Mouse (Mus musculus) ovary, adult 18-20 months (tissue): ENCODE measurements at regions not wholly inside any gene's neighbourhood (a gene's known extent, or its start where the extent isn't known, plus 50 kb on each side); places are given as distances from the start of the nearest gene placed in this dataset.
A peak's percentile ranks its signal among the peaks of the same experiment; 100 is the strongest.

ENCODE experiments used
- DNase-seq: peaks from one replicate; pipeline ENCODE4 v3.0.0; 2022; ENCODE audit warnings: low spot score, mixed read lengths

DNA sequence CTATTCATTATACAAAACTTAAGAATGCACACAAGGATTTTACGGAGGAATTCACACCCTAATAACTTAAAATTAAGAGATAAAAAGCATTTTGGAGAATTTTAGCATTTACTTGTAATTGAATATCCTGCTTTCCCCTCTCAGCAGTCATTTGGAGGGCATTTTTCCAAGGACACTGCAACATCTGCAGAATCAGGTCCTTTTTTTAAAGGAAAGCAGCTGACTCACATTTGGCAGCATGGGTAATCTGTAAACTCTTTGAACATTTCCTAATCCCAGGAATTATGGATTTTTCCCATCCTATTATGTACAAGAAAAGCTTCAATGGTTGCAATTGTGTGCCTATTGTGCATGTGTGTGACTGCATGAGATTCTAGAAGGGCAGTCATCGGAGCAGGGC lies 112.0 kb downstream of the Gm19410 start:
- no peak for DNase-seq

DNA sequence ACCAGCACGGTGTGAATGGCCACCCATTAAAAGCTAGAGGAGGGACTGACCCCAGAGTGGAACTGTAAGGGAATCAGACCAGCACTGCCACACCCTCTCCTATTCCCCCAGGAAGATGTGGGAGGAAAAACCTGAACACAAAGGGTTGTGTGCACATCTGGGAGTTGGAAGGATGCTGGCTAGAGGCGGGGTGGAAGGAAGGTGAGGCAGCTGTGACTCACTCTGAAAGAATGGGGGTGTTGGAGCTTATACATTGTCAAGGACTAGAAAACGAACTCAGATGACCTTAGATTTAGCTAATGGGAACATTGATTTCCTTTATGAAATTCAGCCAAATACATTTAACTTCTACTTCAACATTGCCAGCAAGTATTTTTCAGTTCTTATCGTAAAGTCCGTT lies 116.2 kb downstream of the Gm19410 start:
- DNase-seq, result no peak

DNA sequence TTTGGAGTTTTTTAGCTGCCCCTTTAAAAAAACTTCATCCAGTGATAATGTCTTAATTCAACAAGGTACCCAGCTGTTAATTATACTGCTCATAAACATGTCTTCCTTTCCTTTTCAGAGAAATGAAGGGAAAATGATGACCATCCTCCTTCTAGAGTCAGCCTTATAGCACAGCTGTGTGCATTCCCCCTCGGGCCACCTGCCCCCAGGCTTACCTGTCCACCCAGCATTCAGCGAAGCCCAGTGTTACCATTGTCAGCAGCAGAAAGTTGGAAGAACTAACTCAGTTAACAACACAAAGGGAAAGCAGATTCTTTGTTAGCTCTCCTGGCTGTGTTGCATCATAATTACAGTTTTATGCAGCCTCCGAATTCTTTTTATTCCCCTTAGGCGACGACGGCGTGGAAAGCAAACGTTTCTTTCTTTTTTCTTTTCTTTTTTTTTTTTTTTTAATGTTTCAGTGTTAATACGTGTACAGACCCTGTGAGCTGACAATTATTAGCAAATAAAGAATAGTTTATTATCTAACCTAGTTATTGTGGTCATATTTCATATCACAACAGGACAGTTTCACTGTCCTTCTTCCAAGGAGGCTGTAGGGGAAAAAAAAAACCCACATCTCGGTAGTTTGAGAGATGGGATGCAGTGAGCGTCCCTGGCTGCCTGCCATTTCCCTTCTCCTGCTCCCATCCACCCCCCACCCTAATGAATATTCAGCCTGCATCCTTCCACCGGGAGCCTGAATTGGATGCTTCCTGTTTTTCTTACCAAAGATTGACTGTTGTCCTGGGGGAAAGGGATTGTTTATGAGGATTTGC lies 117.3 kb downstream of the Gm19410 start:
- DNase-seq, result no peak

DNA sequence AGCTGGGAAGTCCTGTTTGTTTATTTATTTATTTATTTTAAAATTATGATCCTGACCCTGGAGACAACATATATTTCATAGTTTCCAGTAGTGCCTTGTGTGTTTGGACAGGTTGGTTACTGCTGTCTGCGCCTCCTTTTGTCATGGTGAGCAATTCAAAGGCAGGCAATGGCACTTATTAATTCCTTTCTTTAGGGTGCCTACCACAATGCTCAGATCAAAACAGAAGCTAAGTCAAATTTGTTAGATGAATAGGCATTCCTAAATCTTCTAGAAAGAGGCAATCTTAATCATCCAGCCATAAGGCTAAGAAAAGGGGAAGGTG lies 117.8 kb downstream of the Gm19410 start:
- no peak for DNase-seq

DNA sequence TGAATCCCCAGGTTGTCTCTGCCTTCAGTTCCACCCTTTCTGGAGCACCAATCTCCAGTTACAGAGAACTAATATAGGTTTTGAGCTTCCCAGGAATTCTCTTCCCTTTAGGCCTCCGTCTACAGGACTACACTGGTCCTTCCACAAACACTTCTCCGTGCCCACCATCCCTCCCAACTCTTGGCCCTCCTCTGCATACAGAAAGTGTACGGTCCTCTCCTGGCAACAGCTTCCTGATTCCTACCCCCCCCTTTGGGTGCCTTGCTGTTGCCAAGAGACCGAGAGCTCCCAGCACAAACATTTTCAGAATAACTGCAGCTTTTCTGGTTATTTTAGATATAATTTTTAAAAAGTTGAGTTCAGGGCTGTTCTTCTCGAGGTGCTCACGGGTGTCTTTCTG lies 119.0 kb downstream of the Gm19410 start:
- no peak for DNase-seq

DNA sequence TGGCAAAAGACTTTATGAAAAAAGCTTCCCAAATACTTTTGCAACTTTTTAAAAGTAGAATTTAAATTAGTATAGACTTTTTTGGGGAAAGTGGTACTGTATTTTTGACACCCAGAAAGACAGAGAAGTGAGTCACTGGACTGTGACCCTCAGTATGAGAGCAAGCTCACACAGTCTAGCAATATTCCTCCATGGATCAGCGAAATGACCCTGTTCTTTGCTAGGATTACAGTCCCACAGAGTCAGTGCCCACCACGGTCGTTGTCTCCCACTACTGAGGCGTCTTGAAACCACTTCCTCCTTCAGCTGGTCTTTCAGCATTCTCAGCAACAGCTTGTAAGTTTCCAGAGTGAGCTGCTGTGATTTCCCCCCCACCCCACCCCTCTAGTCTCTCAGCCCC lies 124.5 kb downstream of the Gm19410 start:
- no peak for DNase-seq

DNA sequence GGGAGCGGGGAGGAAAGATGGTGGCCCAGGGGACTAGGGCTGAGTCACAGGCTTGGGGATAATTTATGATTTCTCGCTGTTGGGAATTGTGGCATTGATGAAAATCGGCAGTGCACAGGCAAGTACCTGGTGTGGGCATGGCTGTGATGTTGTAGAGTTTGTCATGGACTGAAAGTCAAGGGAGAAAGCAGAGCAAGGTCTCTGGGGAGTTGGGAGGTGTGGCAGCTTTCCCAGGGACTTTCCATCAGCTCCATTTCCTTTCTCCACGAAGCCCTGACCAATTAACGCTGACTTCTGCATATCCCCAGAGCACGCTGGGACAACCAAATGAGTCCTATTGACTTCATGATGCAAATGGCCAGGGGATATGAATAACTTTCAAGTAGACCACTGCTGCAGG lies 126.2 kb downstream of the Gm19410 start:
- no peak for DNase-seq

DNA sequence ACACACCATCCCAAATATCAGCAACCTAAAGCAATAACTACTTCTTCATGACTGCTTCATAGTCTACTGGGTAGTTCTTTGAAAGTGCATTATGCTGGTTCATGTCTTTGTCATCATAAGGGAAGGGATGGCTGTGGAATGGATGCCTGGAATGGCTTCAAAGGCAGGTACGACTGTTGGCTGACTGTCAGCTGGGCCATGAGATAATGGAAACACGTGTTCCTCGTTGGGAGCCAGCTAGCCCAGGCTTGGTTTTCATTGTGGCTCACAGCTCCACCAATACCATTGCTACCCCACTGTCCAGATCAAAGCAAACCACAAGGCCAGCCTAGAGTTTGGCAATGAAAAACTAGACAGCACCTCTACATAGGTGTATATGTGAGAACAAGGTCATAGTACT lies 132.9 kb downstream of the Gm19410 start:
- no peak for DNase-seq

DNA sequence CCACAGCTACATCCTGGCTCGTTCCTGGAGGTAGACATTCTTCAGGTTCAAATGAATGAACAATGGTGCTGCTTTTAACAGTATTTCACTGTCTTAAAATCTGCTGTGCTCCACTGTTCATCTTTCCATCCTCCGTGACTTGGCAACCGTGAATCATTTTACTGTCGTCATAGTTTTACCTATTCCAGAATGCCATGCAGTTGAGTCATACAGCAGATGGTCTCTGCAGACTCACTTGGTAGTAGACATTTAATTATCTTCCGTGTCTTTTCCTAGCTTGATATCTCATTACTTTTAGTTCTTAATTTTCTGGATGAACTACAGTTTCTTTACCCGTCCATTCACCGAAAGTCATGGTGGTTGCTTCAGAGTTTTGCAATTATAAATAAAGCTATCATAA lies 135.9 kb downstream of the Gm19410 start:
- no peak for DNase-seq

DNA sequence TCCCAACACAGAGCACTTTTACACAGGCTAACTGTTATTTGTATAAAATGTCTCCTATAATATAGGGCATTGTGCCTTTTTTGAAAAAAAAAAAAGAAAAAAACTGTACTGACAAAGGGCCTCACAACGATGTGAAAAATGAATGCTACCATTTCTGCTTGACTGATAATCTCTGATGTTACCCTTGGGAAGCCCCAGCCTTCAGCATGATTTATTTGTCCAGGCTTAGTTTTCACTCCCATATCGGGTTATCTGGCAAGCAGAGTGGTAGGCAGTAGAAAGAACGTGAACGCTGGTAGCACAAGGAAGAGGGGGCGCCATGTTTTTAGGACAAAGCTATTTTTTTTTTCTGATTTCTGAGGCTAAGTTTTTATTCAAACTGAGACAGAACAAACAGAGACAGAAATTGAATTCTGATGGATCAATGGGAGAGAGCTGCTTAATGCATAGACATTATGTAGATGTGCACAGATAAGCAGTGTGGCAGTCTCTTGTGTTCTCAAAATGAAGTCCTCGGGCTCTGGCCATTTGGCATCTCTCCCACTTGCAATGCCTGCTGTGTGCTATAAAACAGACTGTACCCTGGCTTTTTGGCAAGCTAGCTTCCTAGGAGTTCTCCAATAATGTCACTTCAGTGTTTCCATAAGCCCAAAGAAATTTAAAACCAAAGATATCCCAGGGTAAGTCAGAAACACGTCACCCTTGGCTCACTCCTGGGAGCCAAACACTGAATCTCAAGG lies 139.3 kb downstream of the Gm19410 start:
- no peak for DNase-seq

DNA sequence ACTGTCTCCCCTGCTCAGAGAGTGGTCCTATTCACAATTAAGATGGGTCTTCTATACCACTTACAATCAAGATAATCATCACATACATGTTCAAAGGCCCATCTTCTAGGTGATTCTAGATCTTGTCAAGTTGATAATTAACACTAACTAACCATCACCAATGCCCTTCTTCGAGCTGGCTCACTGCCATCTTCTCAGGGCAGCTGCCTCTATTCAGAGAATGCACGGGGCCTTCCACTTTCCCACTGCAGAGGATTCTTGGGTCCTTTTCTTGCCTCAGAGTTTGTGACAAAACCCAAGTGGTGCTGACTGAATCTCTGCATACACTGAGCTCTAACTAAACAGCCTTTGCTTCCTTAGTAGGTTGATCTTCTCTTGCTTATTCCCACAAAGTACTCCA lies 142.4 kb downstream of the Gm19410 start:
- DNase-seq, result no peak

DNA sequence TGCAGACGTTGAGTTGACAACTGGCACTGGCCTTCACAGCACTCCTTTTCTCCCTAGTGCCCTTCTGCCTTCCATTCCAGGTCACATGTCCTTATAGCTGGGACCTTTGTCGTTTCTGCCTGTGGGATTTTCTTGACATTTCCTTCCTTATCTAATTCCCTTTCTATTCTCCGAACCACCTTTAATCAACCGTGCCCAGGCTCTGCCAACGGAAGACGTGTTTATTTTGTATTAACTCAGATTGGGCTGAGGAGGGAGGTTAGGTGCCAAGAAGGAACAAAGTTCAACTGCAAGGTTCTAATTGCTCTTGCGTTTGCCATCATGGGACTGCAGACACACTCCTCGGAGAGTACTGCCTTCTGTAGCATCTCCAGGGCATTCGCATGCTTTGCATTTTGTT lies 146.7 kb downstream of the Gm19410 start:
- DNase-seq, result no peak

DNA sequence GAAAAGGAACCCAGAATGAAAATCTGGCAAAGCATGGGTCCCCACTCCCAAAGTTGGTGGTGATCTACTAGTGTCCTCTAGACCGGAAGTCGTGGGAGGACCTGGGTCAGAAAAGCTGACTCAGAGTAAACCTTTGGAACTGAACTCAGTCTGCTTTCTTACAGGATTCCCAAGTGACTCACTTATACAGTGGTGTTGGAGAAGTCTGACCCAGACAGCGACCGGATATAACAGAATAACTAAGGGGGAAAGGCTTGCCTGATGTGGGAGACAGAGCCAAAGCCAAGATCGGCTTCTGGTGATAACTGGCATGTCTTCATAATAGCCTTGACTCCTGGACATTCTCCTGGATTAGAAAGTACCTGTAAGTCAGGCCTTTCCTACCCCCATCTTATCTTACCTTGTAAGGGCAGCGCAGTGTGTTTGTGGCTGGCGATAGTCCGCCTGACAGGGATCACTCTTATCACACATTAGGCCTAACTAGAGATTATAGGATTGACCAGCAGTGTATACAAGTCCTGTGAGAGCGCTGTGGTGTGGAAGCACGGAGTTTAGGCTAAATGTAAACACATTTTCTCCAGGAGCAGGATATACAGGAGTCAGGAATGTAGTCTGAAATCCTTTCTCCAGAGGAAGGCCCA lies 150.4 kb downstream of the Gm19410 start:
- no peak for DNase-seq

DNA sequence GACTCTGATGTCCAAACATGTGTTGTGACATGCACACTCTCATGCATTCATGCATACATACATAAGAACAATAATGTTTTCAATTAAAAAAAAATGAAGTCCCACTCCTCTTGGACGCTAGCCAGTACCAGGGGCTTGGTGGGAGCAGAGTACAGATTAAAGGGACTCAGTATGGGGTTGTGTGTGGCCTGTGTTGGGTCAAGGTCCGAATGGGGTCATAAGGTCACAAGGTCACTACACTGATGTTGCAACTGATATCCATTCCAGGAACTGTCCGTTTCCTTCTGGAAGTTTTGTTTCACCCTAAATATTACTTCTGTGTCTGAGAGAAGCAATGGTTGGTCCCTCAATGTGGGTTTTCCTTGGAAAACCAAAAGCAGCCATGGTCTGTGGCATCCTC lies 152.0 kb downstream of the Gm19410 start:
- no peak for DNase-seq

DNA sequence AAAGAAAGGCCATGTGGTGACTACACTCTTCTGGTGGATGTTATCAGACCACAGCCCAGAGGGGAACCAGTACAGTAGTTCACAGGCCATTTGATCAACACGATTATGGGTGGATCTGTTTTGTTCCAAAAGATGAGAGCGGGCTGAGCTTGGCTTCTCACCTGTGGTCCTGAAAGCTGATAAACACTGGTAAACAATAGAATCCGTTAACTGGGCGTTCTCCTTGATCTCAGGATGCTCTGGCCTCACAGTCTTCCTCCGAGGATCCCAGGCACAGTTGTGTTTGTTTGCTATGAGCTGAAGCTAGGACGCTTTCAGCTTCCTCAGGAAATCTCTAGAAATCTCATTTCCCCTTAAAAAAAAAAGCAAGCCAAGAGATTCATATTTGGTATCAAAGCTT lies 153.9 kb downstream of the Gm19410 start:
- DNase-seq, result no peak

DNA sequence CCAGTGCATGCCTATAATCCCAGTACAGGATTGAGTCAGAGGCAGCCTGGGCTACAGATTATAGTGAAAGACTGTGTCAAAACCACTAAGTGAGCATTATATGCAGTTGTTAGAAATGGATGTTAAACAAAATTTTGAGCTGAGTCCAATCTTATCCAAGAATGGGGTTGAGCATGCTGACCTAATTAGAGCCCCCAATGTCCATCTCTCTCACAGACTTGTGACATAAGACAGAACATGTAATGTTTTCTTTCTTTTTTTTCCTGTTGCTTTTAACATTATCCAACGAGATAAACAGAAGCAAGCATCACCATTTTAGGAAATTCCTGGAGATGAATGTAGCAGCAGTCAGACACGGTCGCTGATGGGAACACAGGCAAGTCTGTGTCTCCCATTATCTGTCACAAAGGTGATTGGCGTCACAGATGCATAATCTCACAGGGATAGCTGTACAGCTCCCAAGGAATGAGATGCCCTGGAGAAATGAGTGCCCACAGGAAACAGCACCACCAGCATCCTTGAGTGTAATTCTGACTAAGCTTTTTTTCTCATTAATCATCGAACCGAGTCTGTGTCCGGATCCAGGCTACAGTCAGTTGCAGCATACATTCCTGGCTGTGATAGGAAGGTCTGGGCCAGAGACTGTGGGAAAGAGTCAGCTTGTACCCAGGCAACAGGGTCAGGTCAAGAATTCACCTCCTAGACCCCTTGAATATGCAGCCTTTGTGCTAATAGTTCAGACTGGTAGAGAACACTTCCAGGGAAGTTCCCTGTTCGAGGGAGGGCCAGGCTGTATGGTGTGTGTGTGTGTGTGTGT lies 154.5 kb downstream of the Gm19410 start:
- DNase-seq, result no peak

DNA sequence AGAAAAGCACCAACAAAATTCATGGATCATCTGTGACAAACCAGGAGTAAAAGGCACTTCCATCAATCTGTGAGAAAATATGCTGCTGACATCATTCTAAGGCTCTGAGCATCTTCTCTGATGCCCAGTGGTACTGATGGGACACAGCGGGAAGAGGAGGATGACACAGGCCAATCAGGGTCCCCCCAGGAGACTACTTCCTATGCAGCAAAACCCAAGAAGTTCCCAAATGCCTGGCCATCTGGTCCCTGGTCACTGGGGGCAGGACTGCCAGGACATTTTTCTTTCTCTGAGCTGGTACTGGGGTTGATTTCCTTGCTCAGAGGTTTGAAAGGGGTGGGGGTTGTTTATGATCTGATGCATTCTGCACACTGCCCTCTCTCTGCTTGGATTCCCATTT lies 158.4 kb downstream of the Gm19410 start:
- DNase-seq, result no peak

DNA sequence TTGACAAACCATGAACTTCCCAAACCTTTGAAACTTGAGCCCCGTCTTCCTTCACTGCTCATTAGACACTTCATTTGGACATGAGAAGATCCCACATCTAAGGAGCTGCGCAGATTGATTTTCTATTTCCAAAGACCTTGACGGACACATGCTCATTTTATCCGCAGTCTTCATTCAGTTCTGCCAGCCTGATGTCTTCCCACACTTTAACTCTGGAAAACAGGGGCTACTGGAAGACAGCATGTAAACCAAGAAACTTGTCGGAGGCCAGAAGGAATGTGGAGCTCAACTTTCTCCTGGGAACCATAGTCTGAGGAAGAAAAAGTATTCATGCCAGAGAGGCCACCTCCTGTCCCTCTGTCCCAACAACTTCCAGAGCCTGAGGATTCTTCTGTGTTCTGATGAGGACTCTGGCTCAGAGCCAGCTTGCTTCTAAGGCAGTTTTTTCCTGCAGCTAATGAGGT lies 161.8 kb downstream of the Gm19410 start:
- DNase-seq, result no peak

DNA sequence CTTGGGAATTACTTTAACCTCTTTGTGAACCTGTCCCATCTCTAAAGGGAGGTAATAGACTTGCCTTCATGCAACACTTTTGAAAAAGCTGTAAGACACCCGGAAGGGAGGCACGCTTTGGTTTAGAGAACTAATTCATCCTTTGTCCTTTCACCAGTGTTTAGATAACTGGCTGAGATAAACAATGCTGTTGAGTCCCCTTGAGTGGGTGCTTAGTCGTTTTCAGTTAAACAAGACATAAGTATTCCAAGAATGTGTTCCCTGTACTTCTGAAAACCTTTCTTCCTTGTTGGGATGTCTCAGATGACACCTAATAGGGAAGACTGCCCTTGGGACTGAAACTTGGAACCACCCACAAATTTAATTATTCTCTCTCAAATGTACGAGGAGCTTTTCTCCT lies 164.7 kb downstream of the Gm19410 start:
- DNase-seq, result no peak

DNA sequence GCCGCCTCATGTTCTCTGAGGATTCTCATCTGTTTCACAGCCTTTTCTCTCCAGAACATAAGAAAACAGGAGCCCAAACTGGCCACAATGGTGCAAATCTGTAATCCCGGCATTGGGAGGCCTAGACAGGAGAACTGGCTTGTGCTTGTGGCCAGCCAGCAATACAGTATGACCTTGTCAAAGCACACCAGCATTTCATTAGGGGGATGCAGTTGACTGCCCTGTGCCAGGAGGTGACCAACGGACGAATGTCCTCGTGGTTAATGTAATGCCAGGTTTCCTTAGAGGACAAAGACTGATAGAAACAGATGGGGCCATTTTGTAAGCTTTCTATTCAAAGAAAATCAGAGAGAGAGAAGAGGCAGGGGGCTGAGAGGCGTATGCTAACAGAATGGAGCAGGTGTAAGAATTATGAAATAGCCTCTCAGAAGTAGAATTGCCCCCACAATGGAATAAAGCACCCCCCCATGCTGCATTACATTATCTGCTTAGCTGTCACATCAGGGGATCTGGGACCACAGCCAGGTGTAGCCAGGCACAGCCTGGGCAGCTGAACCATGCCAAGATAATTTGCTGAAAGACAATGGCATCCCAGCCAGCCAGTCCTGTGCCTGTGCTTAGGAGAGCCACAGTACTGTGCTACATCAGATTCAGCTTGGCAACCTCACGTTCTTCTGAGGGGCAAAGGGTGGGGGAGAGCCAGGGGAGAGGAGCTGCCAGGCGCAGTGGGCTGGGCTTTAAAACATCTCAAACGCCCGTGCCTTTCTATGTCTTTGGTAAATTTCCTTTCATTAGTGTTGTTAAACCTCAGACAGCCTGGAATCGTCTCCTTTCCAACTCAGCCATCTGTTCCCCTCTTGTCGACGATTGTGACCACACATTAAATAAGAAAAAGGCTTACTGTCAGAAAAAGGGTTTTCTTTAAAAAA lies 167.9 kb downstream of the Gm19410 start:
- peak; percentile 25 for DNase-seq

DNA sequence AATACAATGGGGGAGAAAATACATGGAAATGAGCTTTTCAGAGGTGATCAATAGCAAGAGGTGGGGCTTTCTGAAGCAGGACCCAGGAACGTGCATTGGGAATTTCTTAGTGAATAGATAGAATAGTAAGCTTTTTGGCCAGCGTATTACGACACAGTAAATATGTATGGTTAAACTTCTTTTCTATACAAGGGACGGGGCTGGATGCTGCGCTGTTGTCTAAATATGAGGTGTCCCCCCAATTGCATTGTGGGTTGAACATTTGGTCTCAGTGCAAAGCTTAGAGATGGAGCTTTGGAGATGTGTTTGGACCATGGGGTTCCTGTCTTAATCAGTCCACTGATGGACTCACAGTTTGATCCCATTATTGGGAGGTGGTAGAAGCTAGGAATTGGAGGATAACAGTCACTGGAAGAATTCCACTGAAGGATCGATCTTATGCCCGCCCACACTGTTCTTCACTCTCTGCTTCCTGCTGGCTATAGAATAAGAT lies 168.6 kb downstream of the Gm19410 start:
- no peak for DNase-seq
